Mouse (Mus musculus): ENCODE measurements around the gene Zscan21. TPM values are rescaled to one million over a fixed set of nuclear protein-coding genes. Genes with fewer than 3 reads are reported as not detected.

Gene Zscan21
- total and polyA plus RNA-seq, 3 experiments = 5.9 to 11.7 (median 10.1) TPM

DNA sequence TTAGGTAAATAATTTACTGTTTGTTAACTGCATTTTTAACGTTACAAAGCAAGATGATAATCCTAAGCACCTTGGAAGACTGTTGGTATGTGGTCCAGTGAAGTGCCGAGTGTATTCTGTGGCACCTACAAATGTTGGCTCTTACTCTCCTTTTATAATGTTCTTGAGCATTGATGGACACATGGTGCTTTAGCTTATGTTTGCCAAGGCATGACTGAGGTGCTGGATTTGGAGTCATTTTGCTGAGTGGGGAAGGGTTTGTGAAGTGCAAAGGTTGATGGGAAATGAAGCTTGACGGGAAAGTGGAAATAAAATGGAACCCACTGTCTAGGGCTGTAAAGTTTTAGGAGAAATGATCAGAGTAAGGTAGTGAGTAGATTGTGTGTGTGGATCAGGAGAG is 28.3 kb upstream of the Zscan21 start:
- DNase-seq = no peak
- intact Hi-C loops (cut with DNase I) = no loop called here
- H3K9ac ChIP-seq (ENCODE audit: low read depth, low read length) = no peak overlapping the region
- peaks cover 4% of the 10 kb centered on the region for H3K79me2 ChIP-seq (replicated peaks; ENCODE audit: control insufficient read depth, insufficient read depth, low read length)
- peaks cover 14% of the 10 kb centered on the region for H3K36me3 ChIP-seq (ENCODE audit: control insufficient read depth, insufficient read depth, low read length)
- H3K4me3 ChIP-seq = no peak overlapping the region
- H3K27me3 ChIP-seq (ENCODE audit: control insufficient read depth, insufficient read depth, low read length) = no peaks in the 10 kb centered on the region
- 60% methylated on average over 3 of the region's 3 CpGs for WGBS
- TF ChIP-seq CTCF (IDR thresholded peaks at IDR 0.05) (no peak), POLR2A (IDR thresholded peaks at IDR 0.05; ENCODE audit: insufficient read depth, low read depth, low read length) (no peak), EP300 (IDR thresholded peaks at IDR 0.05; ENCODE audit: insufficient read depth, low read depth, low read length) (no peak)
- peaks cover 5% of the 10 kb centered on the region for H3K4me1 ChIP-seq (ENCODE audit: control insufficient read depth, insufficient read depth, low read length)
- H3K27ac ChIP-seq = no peak overlapping the region

- Histone ChIP-seq H3K27me3 (ENCODE audit: control insufficient read depth, insufficient read depth, low read length) (no peaks in the 10 kb centered on the region), H3K4me3 (no peak overlapping the region), H3K36me3 (ENCODE audit: control insufficient read depth, insufficient read depth, low read length) (peaks cover 14% of the 10 kb centered on the region), H3K4me1 (ENCODE audit: control insufficient read depth, insufficient read depth, low read length) (peaks cover 5% of the 10 kb centered on the region), H3K27ac (no peak overlapping the region), H3K9ac (ENCODE audit: low read depth, low read length) (no peak overlapping the region), H3K79me2 (replicated peaks; ENCODE audit: control insufficient read depth, insufficient read depth, low read length) (peaks cover 4% of the 10 kb centered on the region)
- intact Hi-C loops (cut with DNase I) = no loop called here
- TF ChIP-seq POLR2A (IDR thresholded peaks at IDR 0.05; ENCODE audit: insufficient read depth, low read depth, low read length) = no peak
- no peak for DNase-seq
- WGBS = 84% methylated on average over 6 of the region's 6 CpGs
These were observed 27.6 kb upstream of the Zscan21 start for GRCm38 (mm10) chr5:138089108-138089551.

DNA sequence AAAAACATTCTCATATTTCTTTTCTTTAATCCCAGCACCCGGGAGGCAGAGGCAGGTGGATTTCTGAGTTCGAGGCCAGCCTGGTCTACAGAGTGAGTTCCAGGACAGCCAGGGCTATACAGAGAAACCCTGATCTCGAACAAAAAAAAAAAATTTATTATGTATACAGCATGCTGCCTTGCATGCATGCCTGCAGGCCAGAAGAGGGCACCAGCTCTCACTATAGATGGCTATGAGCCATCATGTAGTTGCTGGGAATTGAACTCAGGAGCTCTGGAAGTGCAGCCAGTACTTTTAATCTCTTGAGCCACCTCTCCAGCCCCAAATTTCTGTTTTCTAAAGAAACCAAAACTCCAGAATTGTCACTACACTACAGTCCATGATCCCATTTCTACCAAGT is 26.4 kb upstream of the Zscan21 start:
- Histone ChIP-seq H3K27ac (no peak overlapping the region), H3K4me3 (no peak overlapping the region), H3K27me3 (ENCODE audit: control insufficient read depth, insufficient read depth, low read length) (no peaks in the 10 kb centered on the region), H3K36me3 (ENCODE audit: control insufficient read depth, insufficient read depth, low read length) (peaks cover 14% of the 10 kb centered on the region), H3K9ac (ENCODE audit: low read depth, low read length) (no peak overlapping the region), H3K79me2 (replicated peaks; ENCODE audit: control insufficient read depth, insufficient read depth, low read length) (peaks cover 7% of the 10 kb centered on the region), H3K4me1 (ENCODE audit: control insufficient read depth, insufficient read depth, low read length) (peaks cover 4% of the 10 kb centered on the region)
- intact Hi-C loops (cut with DNase I) = no loop called here
- WGBS = 63% methylated on average over 3 of the region's 3 CpGs
- TF ChIP-seq EP300 (IDR thresholded peaks at IDR 0.05; ENCODE audit: insufficient read depth, low read depth, low read length) (no peak), POLR2A (IDR thresholded peaks at IDR 0.05; ENCODE audit: insufficient read depth, low read depth, low read length) (no peak), CTCF (IDR thresholded peaks at IDR 0.05) (peak; percentile 63)
- DNase-seq = no peak

DNA sequence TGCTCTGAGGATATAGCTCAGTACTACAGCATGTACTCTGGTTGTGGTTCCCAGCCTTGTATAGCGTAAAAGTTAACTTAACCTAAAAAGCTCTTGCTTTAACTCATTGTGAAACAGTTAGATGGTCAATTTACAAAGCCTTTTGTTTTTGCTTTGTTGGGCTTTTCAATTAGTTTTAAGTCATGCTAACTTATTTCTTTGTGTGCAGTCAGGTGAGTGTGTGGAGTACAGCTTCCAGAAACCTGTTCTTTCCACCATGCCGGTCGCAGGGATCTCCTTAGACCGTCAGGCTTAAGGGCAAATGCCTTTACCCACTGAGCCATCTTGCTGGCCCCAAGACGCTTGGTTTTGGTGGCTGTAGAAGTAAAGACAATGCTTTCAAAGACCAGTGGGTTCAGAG is 26.0 kb upstream of the Zscan21 start:
- peaks cover 2% of the 10 kb centered on the region for H3K4me1 ChIP-seq (ENCODE audit: control insufficient read depth, insufficient read depth, low read length)
- intact Hi-C loops (cut with DNase I) = no loop called here
- H3K79me2 ChIP-seq (replicated peaks; ENCODE audit: control insufficient read depth, insufficient read depth, low read length) = peaks cover 7% of the 10 kb centered on the region
- H3K4me3 ChIP-seq = no peak overlapping the region
- TF ChIP-seq POLR2A (IDR thresholded peaks at IDR 0.05; ENCODE audit: insufficient read depth, low read depth, low read length) = no peak
- TF ChIP-seq CTCF (IDR thresholded peaks at IDR 0.05) = no peak
- no peak for TF ChIP-seq EP300 (IDR thresholded peaks at IDR 0.05; ENCODE audit: insufficient read depth, low read depth, low read length)
- peaks cover 14% of the 10 kb centered on the region for H3K36me3 ChIP-seq (ENCODE audit: control insufficient read depth, insufficient read depth, low read length)
- 94% methylated on average over 5 of the region's 5 CpGs for WGBS
- DNase-seq = no peak
- no peak overlapping the region for H3K9ac ChIP-seq (ENCODE audit: low read depth, low read length)
- no peak overlapping the region for H3K27ac ChIP-seq
- H3K27me3 ChIP-seq (ENCODE audit: control insufficient read depth, insufficient read depth, low read length) = no peaks in the 10 kb centered on the region

GRCm38 (mm10) chr5:138092771-138093170 is 23.9 kb upstream of the Zscan21 start:
- 86% methylated on average over 4 of the region's 4 CpGs for WGBS
- H3K4me3 ChIP-seq = no peak overlapping the region
- peaks cover 6% of the 10 kb centered on the region for H3K79me2 ChIP-seq (replicated peaks; ENCODE audit: control insufficient read depth, insufficient read depth, low read length)
- no peak for DNase-seq
- TF ChIP-seq CTCF (IDR thresholded peaks at IDR 0.05) (no peak), POLR2A (IDR thresholded peaks at IDR 0.05; ENCODE audit: insufficient read depth, low read depth, low read length) (no peak), EP300 (IDR thresholded peaks at IDR 0.05; ENCODE audit: insufficient read depth, low read depth, low read length) (no peak)
- H3K9ac ChIP-seq (ENCODE audit: low read depth, low read length) = no peak overlapping the region
- peaks cover 1% of the 10 kb centered on the region; the same call in 1 of the 2 replicates for H3K4me1 ChIP-seq (ENCODE audit: control insufficient read depth, insufficient read depth, low read length)
- H3K36me3 ChIP-seq (ENCODE audit: control insufficient read depth, insufficient read depth, low read length) = peaks cover 2% of the 10 kb centered on the region; the same call in 1 of the 2 replicates
- intact Hi-C loops (cut with DNase I) = no loop called here
- no peak overlapping the region for H3K27ac ChIP-seq
- no peaks in the 10 kb centered on the region for H3K27me3 ChIP-seq (ENCODE audit: control insufficient read depth, insufficient read depth, low read length)

- H3K27ac ChIP-seq = no peak overlapping the region
- H3K36me3 ChIP-seq (ENCODE audit: control insufficient read depth, insufficient read depth, low read length) = no peaks in the 10 kb centered on the region
- WGBS = 94% methylated on average over 6 of the region's 6 CpGs
- H3K4me3 ChIP-seq = no peak overlapping the region
- H3K79me2 ChIP-seq (replicated peaks; ENCODE audit: control insufficient read depth, insufficient read depth, low read length) = peaks cover 3% of the 10 kb centered on the region
- no peaks in the 10 kb centered on the region for H3K4me1 ChIP-seq (ENCODE audit: control insufficient read depth, insufficient read depth, low read length)
- intact Hi-C loops (cut with DNase I) = no loop called here
- DNase-seq = no peak
- H3K27me3 ChIP-seq (ENCODE audit: control insufficient read depth, insufficient read depth, low read length) = no peaks in the 10 kb centered on the region
- TF ChIP-seq CTCF (IDR thresholded peaks at IDR 0.05) (no peak), POLR2A (IDR thresholded peaks at IDR 0.05; ENCODE audit: insufficient read depth, low read depth, low read length) (no peak), EP300 (IDR thresholded peaks at IDR 0.05; ENCODE audit: insufficient read depth, low read depth, low read length) (no peak)
- no peak overlapping the region for H3K9ac ChIP-seq (ENCODE audit: low read depth, low read length)
These were observed 22.2 kb upstream of the Zscan21 start for GRCm38 (mm10) chr5:138094474-138094873.

Data from heart, adult 2 months (tissue).